Mouse (Mus musculus) ES-E14 (cell line): ENCODE results near the gene Ets1. TPM values are rescaled to one million over a fixed set of nuclear protein-coding genes. Genes with fewer than 3 reads are reported as not detected.

ENCODE experiments used
- DNase-seq: peaks from one replicate; pipeline ENCODE4 v3.0.0-alpha.2; 2013; ENCODE audit warnings: low read depth, low spot score
- H3K27ac ChIP-seq: 2 replicates; pipeline ENCODE4 v1.5.1; 2012; ENCODE audit warnings: low read depth, mild to moderate bottlenecking, low read length, moderate library complexity, mixed read lengths; ENCODE audit not compliant: poor library complexity, insufficient read depth, severe bottlenecking
- H3K36me3 ChIP-seq: 2 replicates; pipeline ENCODE4 v1.6.1; 2012; ENCODE audit warnings: mild to moderate bottlenecking, low read length, moderate library complexity, mixed read lengths; ENCODE audit not compliant: control insufficient read depth, poor library complexity, insufficient read depth, severe bottlenecking
- H3K4me1 ChIP-seq, 2 experiments: fragments of 150-350 bp in 1 of 2; sonication (generic) in 1 of 2; 2 replicates each; pipeline ENCODE4 v1.6.1; 2012; ENCODE audit warnings: low read length in 2 of 2, mild to moderate bottlenecking in 1 of 2, mixed read lengths in 1 of 2; ENCODE audit not compliant: control insufficient read depth in 2 of 2, insufficient read depth in 2 of 2, poor library complexity in 1 of 2
- H3K4me3 ChIP-seq, 2 experiments: fragments of 150-350 bp in 1 of 2; sonication (generic) in 1 of 2; 2 replicates each; pipeline ENCODE4 v1.5.1; 2012; ENCODE audit warnings: low read length in 2 of 2, low read depth in 1 of 2, mild to moderate bottlenecking in 1 of 2, mixed read lengths in 1 of 2; ENCODE audit not compliant: insufficient read depth in 1 of 2, poor library complexity in 1 of 2, severe bottlenecking in 1 of 2
- H3K9ac ChIP-seq: 2 replicates; pipeline ENCODE4 v1.6.1; 2012; ENCODE audit warnings: low read depth, mild to moderate bottlenecking, low read length, mixed read lengths; ENCODE audit not compliant: poor library complexity, insufficient read depth, severe bottlenecking
- H3K9me3 ChIP-seq: fragments of 150-350 bp; sonication (generic); 2 replicates; pipeline ENCODE4 v1.6.1; 2012; ENCODE audit warnings: low read depth, mild to moderate bottlenecking, low read length; ENCODE audit not compliant: control insufficient read depth, insufficient read depth
- CHD2 ChIP-seq: IDR thresholded peaks from 2 replicates; pipeline ENCODE4 v1.6.1; 2014; ENCODE audit warnings: mild to moderate bottlenecking, low read depth, low read length, inconsistent platforms
- HCFC1 ChIP-seq: IDR thresholded peaks from 2 replicates; pipeline ENCODE4 v1.6.1; 2012; ENCODE audit warnings: low read length, inconsistent platforms, borderline replicate concordance; ENCODE audit not compliant: insufficient read depth
- MAFK ChIP-seq: IDR thresholded peaks from 2 replicates; pipeline ENCODE4 v1.6.1; 2014; ENCODE audit warnings: mild to moderate bottlenecking, low read depth, low read length, inconsistent platforms; ENCODE audit not compliant: insufficient read depth
- ZC3H11A ChIP-seq: IDR thresholded peaks from 2 replicates; pipeline ENCODE4 v1.6.1; 2012; ENCODE audit warnings: low read depth, mild to moderate bottlenecking, inconsistent platforms, low read length, borderline replicate concordance
- ZNF384 ChIP-seq: IDR thresholded peaks from 2 replicates; pipeline ENCODE4 v1.6.1; 2012; ENCODE audit warnings: low read depth, low read length, inconsistent platforms
- in situ Hi-C, 2 experiments: fragments of 600-800 bp; cut with MboI; formaldehyde crosslinking; loops; one replicate each; pipeline ENCODE4 v1.15.1; 2025; ENCODE audit warnings: low sequenced_read_pairs in 2 of 2, inconsistent platforms in 1 of 2; ENCODE audit not compliant: unreplicated experiment in 2 of 2
- total RNA-seq: library from RNA; depleted of rRNA; stranded (reverse); fragments of 300-350 nt; gene quantifications from 2 replicates; pipeline ENCODE4 v1.2.3, GENCODE M21; 2012

The Ets1 gene
- total RNA-seq, 1 experiment = 20.9 TPM

GRCm38 (mm10) chr9:32657124-32657523 is 21.1 kb downstream of the Ets1 start:
- Histone ChIP-seq H3K4me1 (no peaks in the 10 kb centered on the region), H3K9ac (no peak overlapping the region), H3K4me3 (no peak overlapping the region), H3K9me3 (no peaks in the 10 kb centered on the region), H3K27ac (no peak overlapping the region), H3K36me3 (no peaks in the 10 kb centered on the region)
- no peak for DNase-seq
- TF ChIP-seq ZC3H11A = no peak
- TF ChIP-seq MAFK = no peak
- TF ChIP-seq ZNF384 = no peak
- no peak for TF ChIP-seq HCFC1
- no peak for TF ChIP-seq CHD2
- in situ Hi-C loops = no loop called here

- Histone ChIP-seq H3K27ac (no peak overlapping the region), H3K9ac (no peak overlapping the region), H3K4me1 (no peaks in the 10 kb centered on the region), H3K36me3 (no peaks in the 10 kb centered on the region), H3K4me3 (no peak overlapping the region), H3K9me3 (no peaks in the 10 kb centered on the region)
- no peak for TF ChIP-seq HCFC1
- TF ChIP-seq ZC3H11A = no peak
- no peak for TF ChIP-seq ZNF384
- TF ChIP-seq CHD2 = no peak
- TF ChIP-seq MAFK = no peak
- in situ Hi-C loops = no loop called here
- DNase-seq = no peak
These were observed 24.5 kb downstream of the Ets1 start for GRCm38 (mm10) chr9:32660406-32660960.

- Histone ChIP-seq H3K27ac (no peak overlapping the region), H3K4me1 (no peaks in the 10 kb centered on the region), H3K9me3 (no peaks in the 10 kb centered on the region), H3K4me3 (no peak overlapping the region), H3K36me3 (no peaks in the 10 kb centered on the region), H3K9ac (no peak overlapping the region)
- DNase-seq = no peak
- TF ChIP-seq HCFC1 = no peak
- no peak for TF ChIP-seq CHD2
- TF ChIP-seq ZNF384 = no peak
- TF ChIP-seq ZC3H11A = no peak
- no peak for TF ChIP-seq MAFK
- in situ Hi-C loops = no loop called here
These were observed 25.1 kb downstream of the Ets1 start for GRCm38 (mm10) chr9:32661071-32661470.

GRCm38 (mm10) chr9:32661561-32661960 is 25.5 kb downstream of the Ets1 start:
- Histone ChIP-seq H3K36me3 (no peaks in the 10 kb centered on the region), H3K27ac (no peak overlapping the region), H3K9me3 (no peaks in the 10 kb centered on the region), H3K9ac (no peak overlapping the region), H3K4me3 (no peak overlapping the region), H3K4me1 (no peaks in the 10 kb centered on the region)
- in situ Hi-C loops = no loop called here
- DNase-seq = no peak
- TF ChIP-seq ZC3H11A (no peak), CHD2 (no peak), ZNF384 (no peak), HCFC1 (no peak), MAFK (no peak)
